Mouse (Mus musculus): ENCODE results near the gene Prkcsh. TPM values are rescaled to one million over a fixed set of nuclear protein-coding genes. Genes with fewer than 3 reads are reported as not detected.
A peak's percentile ranks its signal among the peaks of the same experiment; 100 is the strongest.

The Prkcsh gene
- polyA plus RNA-seq, 1 experiment from 2014 or later, result 68.5 TPM

- H3K4me3 ChIP-seq, result peak overlapping the region; percentile 42
- peaks cover 18% of the 10 kb centered on the region for H3K4me1 ChIP-seq
- no peak for ATAC-seq
- H3K9ac ChIP-seq, result no peak overlapping the region
- 3% methylated on average over 32 of the region's 32 CpGs for WGBS (ENCODE audit: insufficient replicate concordance)
- no peak overlapping the region for H3K27ac ChIP-seq
- no peaks in the 10 kb centered on the region for H3K9me3 ChIP-seq (replicated peaks)
- H3K4me2 ChIP-seq, result peak overlapping the region; percentile 54
- H3K36me3 ChIP-seq, result no peaks in the 10 kb centered on the region
- peaks cover 100% of the 10 kb centered on the region for H3K27me3 ChIP-seq (replicated peaks)
Measured at GRCm38 (mm10) chr9:21988421-21989101, 14.0 kb upstream of the Prkcsh start.

- WGBS (ENCODE audit: insufficient replicate concordance), result 3% methylated on average over 41 of the region's 42 CpGs
- Histone ChIP-seq H3K36me3 (no peaks in the 10 kb centered on the region), H3K27me3 (replicated peaks) (peaks cover 100% of the 10 kb centered on the region), H3K9me3 (replicated peaks) (no peaks in the 10 kb centered on the region), H3K9ac (no peak within 1 kb of the TSS), H3K27ac (no peak within 1 kb of the TSS), H3K4me1 (peaks cover 18% of the 10 kb centered on the region), H3K4me3 (peak within 1 kb of the TSS; percentile 42), H3K4me2 (peak within 1 kb of the TSS; percentile 54)
- ATAC-seq, result no peak
Measured at GRCm38 (mm10) chr9:21989230-21990110, 13.1 kb upstream of the Prkcsh start, which contains the start of gene Rgl3. TSS of gene Rgl3 (minus strand) at chr9:21989446.

DNA sequence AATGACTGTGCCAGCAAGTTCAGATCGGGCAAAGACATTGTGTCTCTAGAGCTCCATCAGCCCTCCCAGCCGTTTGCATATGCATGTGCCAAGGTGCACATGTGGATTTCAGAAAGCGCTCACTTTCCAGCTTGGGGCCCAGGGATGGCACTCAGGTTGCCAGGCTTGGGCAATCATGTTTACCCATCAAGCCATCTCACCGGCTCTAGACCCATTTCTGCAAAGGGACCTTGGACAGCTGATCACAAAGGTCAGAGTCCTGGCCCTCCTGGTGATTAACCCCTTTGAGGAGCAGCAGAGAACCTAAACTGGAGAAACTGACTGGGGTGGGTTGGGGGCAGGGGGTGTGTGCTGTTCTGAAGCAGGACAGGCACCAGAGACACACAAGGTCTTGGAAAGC lies 10.4 kb upstream of the Prkcsh start:
- no peaks in the 10 kb centered on the region for H3K36me3 ChIP-seq
- ATAC-seq, result no peak
- no peak overlapping the region for H3K4me3 ChIP-seq
- H3K4me2 ChIP-seq, result no peak overlapping the region
- no peak overlapping the region for H3K9ac ChIP-seq
- peaks cover 18% of the 10 kb centered on the region for H3K4me1 ChIP-seq
- peaks cover 6% of the 10 kb centered on the region; the same call in 1 of the 2 replicates for H3K9me3 ChIP-seq (replicated peaks)
- peaks cover 97% of the 10 kb centered on the region for H3K27me3 ChIP-seq (replicated peaks)
- no peak overlapping the region for H3K27ac ChIP-seq
- 68% methylated on average over 4 of the region's 4 CpGs for WGBS (ENCODE audit: insufficient replicate concordance)

GRCm38 (mm10) chr9:21996178-21996867 lies 6.3 kb upstream of the Prkcsh start:
- H3K4me3 ChIP-seq, result no peak overlapping the region
- WGBS (ENCODE audit: insufficient replicate concordance), result 67% methylated on average over 3 of the region's 3 CpGs

DNA sequence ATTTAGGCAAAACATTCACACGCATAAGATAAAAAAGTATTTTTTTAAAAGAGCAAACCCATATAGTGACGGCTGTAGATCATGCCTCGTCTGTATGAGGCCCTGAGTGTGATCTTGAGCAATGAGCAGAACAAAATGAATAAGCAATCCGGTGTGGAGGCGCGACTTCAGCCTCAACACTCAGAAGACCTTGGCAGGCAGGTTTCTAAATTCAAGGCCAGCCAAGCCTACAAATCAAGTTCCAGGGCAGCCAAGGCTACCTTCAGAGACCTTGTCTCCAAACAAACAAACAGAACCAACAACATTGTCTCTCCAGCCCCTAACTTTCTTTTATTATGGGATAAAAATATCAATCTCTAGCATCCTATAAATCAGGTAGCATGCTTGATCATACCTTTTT lies 2.3 kb upstream of the Prkcsh start:
- ATAC-seq, result no peak
- H3K9ac ChIP-seq, result no peak overlapping the region
- H3K4me1 ChIP-seq, result peaks cover 28% of the 10 kb centered on the region
- peaks cover 53% of the 10 kb centered on the region for H3K27me3 ChIP-seq (replicated peaks)
- no peak overlapping the region for H3K4me3 ChIP-seq
- H3K9me3 ChIP-seq (replicated peaks), result peaks cover 6% of the 10 kb centered on the region; the same call in 1 of the 2 replicates
- no peak overlapping the region for H3K4me2 ChIP-seq
- peaks cover 16% of the 10 kb centered on the region for H3K36me3 ChIP-seq
- WGBS (ENCODE audit: insufficient replicate concordance), result 77% methylated on average over 6 of the region's 6 CpGs
- H3K27ac ChIP-seq, result no peak overlapping the region

More at GRCm38 (mm10) chr9:21996178-21996867, 6.3 kb upstream of the Prkcsh start:
- H3K27ac ChIP-seq, result no peak overlapping the region
- no peak for ATAC-seq
- H3K27me3 ChIP-seq (replicated peaks), result peaks cover 92% of the 10 kb centered on the region
- no peak overlapping the region for H3K4me2 ChIP-seq
- H3K36me3 ChIP-seq, result no peaks in the 10 kb centered on the region
- H3K4me1 ChIP-seq, result 0 out of 2 replicates have a peak, but pooled peaks cover 1% of the 10 kb centered on the region
- H3K9me3 ChIP-seq (replicated peaks), result peaks cover 6% of the 10 kb centered on the region; the same call in 1 of the 2 replicates
- no peak overlapping the region for H3K9ac ChIP-seq

DNA sequence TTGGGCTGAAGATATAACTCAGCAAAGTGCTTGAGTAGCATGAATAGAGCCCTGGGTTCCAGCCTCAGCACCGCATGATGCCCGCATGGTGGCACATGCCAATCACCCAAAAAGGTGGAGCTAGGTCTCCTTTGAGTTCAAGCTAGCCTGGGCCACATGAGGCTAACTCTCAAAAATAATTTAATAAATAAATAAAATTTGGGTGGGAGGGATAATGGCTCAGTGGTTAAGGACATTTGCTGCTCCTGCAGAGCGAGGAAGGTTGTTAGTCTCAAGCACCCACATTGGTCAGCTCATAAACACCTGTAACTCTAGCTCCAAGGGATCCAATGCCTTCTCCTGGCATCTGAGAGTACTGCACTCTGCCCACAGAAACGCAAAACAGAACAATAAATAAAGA lies 973 bp upstream of the Prkcsh start:
- WGBS (ENCODE audit: insufficient replicate concordance), result 82% methylated on average over 4 of the region's 4 CpGs
- no peak overlapping the region for H3K4me3 ChIP-seq
- no peak overlapping the region for H3K9ac ChIP-seq
- peaks cover 30% of the 10 kb centered on the region for H3K36me3 ChIP-seq
- no peak overlapping the region for H3K4me2 ChIP-seq
- no peak for ATAC-seq
- H3K27me3 ChIP-seq (replicated peaks), result peaks cover 42% of the 10 kb centered on the region
- H3K9me3 ChIP-seq (replicated peaks), result no peaks in the 10 kb centered on the region
- H3K27ac ChIP-seq, result no peak overlapping the region
- H3K4me1 ChIP-seq, result peaks cover 31% of the 10 kb centered on the region

- WGBS (ENCODE audit: insufficient replicate concordance), result under 1% methylated on average over 18 of the region's 18 CpGs
- peaks cover 31% of the 10 kb centered on the region for H3K4me1 ChIP-seq
- H3K9ac ChIP-seq, result peak overlapping the region; percentile 68
- ATAC-seq, result peak; percentile 11
- peaks cover 45% of the 10 kb centered on the region for H3K36me3 ChIP-seq
- no peaks in the 10 kb centered on the region for H3K9me3 ChIP-seq (replicated peaks)
- H3K4me3 ChIP-seq, result peak overlapping the region; percentile 78
- H3K27ac ChIP-seq, result peak overlapping the region; percentile 77
- peaks cover 27% of the 10 kb centered on the region for H3K27me3 ChIP-seq (replicated peaks)
- H3K4me2 ChIP-seq, result peak overlapping the region; percentile 92
Measured at GRCm38 (mm10) chr9:22003163-22003554, 553 bp downstream of the Prkcsh start.

- Histone ChIP-seq H3K4me1 (peaks cover 31% of the 10 kb centered on the region), H3K27me3 (replicated peaks) (peaks cover 14% of the 10 kb centered on the region), H3K9me3 (replicated peaks) (no peaks in the 10 kb centered on the region), H3K27ac (no peak overlapping the region), H3K9ac (no peak overlapping the region), H3K4me3 (no peak overlapping the region), H3K4me2 (peak overlapping the region; percentile 92), H3K36me3 (peaks cover 59% of the 10 kb centered on the region)
- no peak for ATAC-seq
- 86% methylated on average over 12 of the region's 12 CpGs for WGBS (ENCODE audit: insufficient replicate concordance)
Measured at GRCm38 (mm10) chr9:22004546-22004945, 1.9 kb downstream of the Prkcsh start.

DNA sequence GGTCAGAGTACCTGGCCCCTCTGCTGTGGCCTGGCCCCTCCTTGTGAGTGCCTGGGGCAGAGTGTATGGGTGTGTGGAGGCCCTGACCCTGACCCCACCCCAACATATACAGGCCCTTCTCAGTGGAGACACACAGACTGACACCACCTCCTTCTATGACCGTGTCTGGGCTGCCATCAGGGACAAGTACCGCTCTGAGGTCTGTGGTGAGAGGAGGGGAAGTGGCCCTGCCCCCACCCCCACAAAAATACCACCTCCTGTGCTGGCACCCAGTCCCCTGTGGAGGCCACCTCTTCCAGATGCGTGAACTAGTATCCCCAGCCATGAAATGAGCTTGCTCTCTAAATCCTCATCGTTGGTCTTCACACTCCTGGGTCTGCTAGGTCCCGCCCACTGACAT lies 8.4 kb downstream of the Prkcsh start:
- Histone ChIP-seq H3K27ac (no peak overlapping the region), H3K27me3 (replicated peaks) (no peaks in the 10 kb centered on the region), H3K9ac (no peak overlapping the region), H3K4me2 (no peak overlapping the region), H3K4me1 (no peaks in the 10 kb centered on the region), H3K4me3 (no peak overlapping the region), H3K9me3 (replicated peaks) (no peaks in the 10 kb centered on the region), H3K36me3 (peaks cover 88% of the 10 kb centered on the region)
- ATAC-seq, result peak; percentile 21; the same call in 1 of the 2 replicates
- WGBS (ENCODE audit: insufficient replicate concordance), result 63% methylated on average over 5 of the region's 5 CpGs

GRCm38 (mm10) chr9:22012731-22013130 lies 10.1 kb downstream of the Prkcsh start:
- Histone ChIP-seq H3K4me2 (no peak overlapping the region), H3K4me1 (no peaks in the 10 kb centered on the region), H3K9me3 (replicated peaks) (no peaks in the 10 kb centered on the region), H3K27me3 (replicated peaks) (no peaks in the 10 kb centered on the region), H3K27ac (no peak overlapping the region), H3K4me3 (no peak overlapping the region), H3K9ac (no peak overlapping the region), H3K36me3 (peaks cover 72% of the 10 kb centered on the region)
- ATAC-seq, result no peak
- WGBS (ENCODE audit: insufficient replicate concordance), result 87% methylated on average over 13 of the region's 13 CpGs

DNA sequence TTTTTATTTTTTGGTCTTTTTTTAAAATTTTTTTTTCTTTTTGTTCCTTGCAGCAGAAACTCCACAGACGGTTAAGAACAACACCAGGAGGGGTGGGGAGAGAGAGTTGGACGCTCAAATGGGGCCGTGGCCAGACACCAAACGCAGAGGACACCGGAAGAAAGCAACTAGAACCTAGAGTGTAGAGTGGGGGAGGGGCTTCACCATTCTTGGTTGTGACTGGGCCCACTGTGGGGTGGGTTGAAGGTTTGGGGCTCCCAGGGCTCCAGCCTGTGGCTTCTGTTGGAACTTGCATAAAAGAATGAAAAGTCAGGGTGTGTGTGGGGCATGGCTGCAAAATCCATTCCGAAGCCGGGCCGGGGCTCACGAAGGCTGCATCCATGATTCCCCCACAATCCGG lies 13.6 kb downstream of the Prkcsh start:
- H3K9ac ChIP-seq, result no peak overlapping the region
- H3K9me3 ChIP-seq (replicated peaks), result no peaks in the 10 kb centered on the region
- ATAC-seq, result no peak
- peaks cover 6% of the 10 kb centered on the region; the same call in 1 of the 2 replicates for H3K4me1 ChIP-seq
- 60% methylated on average over 10 of the region's 10 CpGs for WGBS (ENCODE audit: insufficient replicate concordance)
- H3K4me2 ChIP-seq, result no peak overlapping the region
- H3K4me3 ChIP-seq, result no peak overlapping the region
- no peaks in the 10 kb centered on the region; the same call in 1 of the 2 replicates for H3K27me3 ChIP-seq (replicated peaks)
- H3K36me3 ChIP-seq, result peaks cover 36% of the 10 kb centered on the region
- no peak overlapping the region for H3K27ac ChIP-seq
